Mouse (Mus musculus): ENCODE data around the gene Ptpn14. TPM values are rescaled to one million over a fixed set of nuclear protein-coding genes. Genes with fewer than 3 reads are reported as not detected.

The Ptpn14 gene
- polyA plus RNA-seq, 1 experiment = 0.50 TPM

DNA sequence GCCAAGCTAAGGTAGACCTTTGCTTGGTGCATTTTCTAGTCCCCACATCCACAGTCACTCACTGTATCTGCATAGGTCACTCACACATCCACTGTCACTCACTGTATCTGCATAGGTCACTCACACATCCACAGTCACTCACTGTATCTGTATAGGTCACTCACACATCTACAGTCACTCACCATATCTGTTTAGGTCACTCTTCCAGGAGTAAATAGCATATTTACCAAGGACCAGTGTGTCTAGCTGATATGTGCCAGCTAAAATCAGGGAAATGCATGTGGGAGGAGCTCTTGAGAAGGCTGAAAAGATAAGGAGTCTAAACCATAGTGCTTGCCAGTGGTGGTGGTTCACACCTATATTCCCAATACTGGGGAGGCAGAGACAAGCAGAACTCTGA lies 32.7 kb upstream of the Ptpn14 start:
- Histone ChIP-seq H3K27ac (ENCODE audit: insufficient read depth, low read depth, low read length) (no peak overlapping the region), H3K4me1 (ENCODE audit: control insufficient read depth, insufficient read depth, low read length) (no peaks in the 10 kb centered on the region), H3K4me3 (ENCODE audit: insufficient read depth, low read length) (no peak overlapping the region)
- no peak for TF ChIP-seq CTCF (IDR thresholded peaks at IDR 0.05; ENCODE audit: low read depth, low read length)
- no peak for TF ChIP-seq POLR2A (IDR thresholded peaks at IDR 0.05; ENCODE audit: borderline replicate concordance, low read depth, low read length)

GRCm38 (mm10) chr1:189698416-189698815 lies 29.7 kb upstream of the Ptpn14 start:
- TF ChIP-seq CTCF (IDR thresholded peaks at IDR 0.05; ENCODE audit: low read depth, low read length) (no peak), POLR2A (IDR thresholded peaks at IDR 0.05; ENCODE audit: borderline replicate concordance, low read depth, low read length) (no peak)
- H3K4me3 ChIP-seq (ENCODE audit: insufficient read depth, low read length) = no peak overlapping the region
- H3K27ac ChIP-seq (ENCODE audit: insufficient read depth, low read depth, low read length) = no peak overlapping the region
- no peaks in the 10 kb centered on the region for H3K4me1 ChIP-seq (ENCODE audit: control insufficient read depth, insufficient read depth, low read length)

- TF ChIP-seq CTCF (IDR thresholded peaks at IDR 0.05; ENCODE audit: low read depth, low read length) (no peak), POLR2A (IDR thresholded peaks at IDR 0.05; ENCODE audit: borderline replicate concordance, low read depth, low read length) (no peak)
- H3K4me3 ChIP-seq (ENCODE audit: insufficient read depth, low read length) = no peak overlapping the region
- no peak overlapping the region for H3K27ac ChIP-seq (ENCODE audit: insufficient read depth, low read depth, low read length)
- no peaks in the 10 kb centered on the region for H3K4me1 ChIP-seq (ENCODE audit: control insufficient read depth, insufficient read depth, low read length)
Measured at GRCm38 (mm10) chr1:189700186-189700585, 27.9 kb upstream of the Ptpn14 start.

- TF ChIP-seq POLR2A (IDR thresholded peaks at IDR 0.05; ENCODE audit: borderline replicate concordance, low read depth, low read length) = no peak
- TF ChIP-seq CTCF (IDR thresholded peaks at IDR 0.05; ENCODE audit: low read depth, low read length) = peak; percentile 58
- H3K4me1 ChIP-seq (ENCODE audit: control insufficient read depth, insufficient read depth, low read length) = no peaks in the 10 kb centered on the region
- H3K27ac ChIP-seq (ENCODE audit: insufficient read depth, low read depth, low read length) = no peak overlapping the region
- no peak overlapping the region for H3K4me3 ChIP-seq (ENCODE audit: insufficient read depth, low read length)
Measured at GRCm38 (mm10) chr1:189700990-189701389, 27.1 kb upstream of the Ptpn14 start.

- no peak for TF ChIP-seq CTCF (IDR thresholded peaks at IDR 0.05; ENCODE audit: low read depth, low read length)
- no peak for TF ChIP-seq POLR2A (IDR thresholded peaks at IDR 0.05; ENCODE audit: borderline replicate concordance, low read depth, low read length)
- H3K4me1 ChIP-seq (ENCODE audit: control insufficient read depth, insufficient read depth, low read length) = peaks cover 7% of the 10 kb centered on the region; the same call in 1 of the 2 replicates
- no peak overlapping the region for H3K27ac ChIP-seq (ENCODE audit: insufficient read depth, low read depth, low read length)
- H3K4me3 ChIP-seq (ENCODE audit: insufficient read depth, low read length) = no peak overlapping the region
Measured at GRCm38 (mm10) chr1:189703156-189703555, 24.9 kb upstream of the Ptpn14 start.

GRCm38 (mm10) chr1:189703591-189703990 lies 24.5 kb upstream of the Ptpn14 start:
- Histone ChIP-seq H3K4me1 (ENCODE audit: control insufficient read depth, insufficient read depth, low read length) (peaks cover 7% of the 10 kb centered on the region; the same call in 1 of the 2 replicates), H3K27ac (ENCODE audit: insufficient read depth, low read depth, low read length) (no peak overlapping the region), H3K4me3 (ENCODE audit: insufficient read depth, low read length) (no peak overlapping the region)
- TF ChIP-seq CTCF (IDR thresholded peaks at IDR 0.05; ENCODE audit: low read depth, low read length) (no peak), POLR2A (IDR thresholded peaks at IDR 0.05; ENCODE audit: borderline replicate concordance, low read depth, low read length) (no peak)

DNA sequence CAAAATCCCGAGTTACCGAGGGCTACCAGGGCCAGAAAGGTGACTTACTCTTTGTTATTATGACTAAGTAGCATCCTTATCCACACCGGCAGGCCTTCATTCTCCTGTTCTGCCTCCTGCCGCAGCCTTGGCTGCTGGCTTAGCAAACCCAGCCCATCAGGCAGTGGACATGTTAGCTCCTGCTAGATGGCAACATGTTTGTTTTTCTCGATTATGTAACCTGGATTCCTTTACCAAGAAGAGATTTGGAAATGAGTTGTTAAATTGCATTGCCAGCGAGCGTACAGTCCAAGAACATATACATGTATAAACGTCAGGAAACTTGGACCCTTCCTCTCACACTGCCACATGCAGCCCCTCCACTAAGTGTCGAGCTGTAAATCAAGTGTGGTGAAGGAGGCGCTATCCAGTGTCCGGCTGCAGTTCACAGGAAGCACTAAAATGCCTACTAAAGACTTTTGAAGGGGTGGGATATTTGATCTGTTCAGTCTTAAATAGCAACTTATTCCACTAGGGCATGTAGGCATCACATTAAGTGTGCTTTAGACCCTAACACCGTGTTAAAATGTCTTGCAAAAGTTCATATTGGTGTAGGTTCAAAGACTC lies 21.9 kb upstream of the Ptpn14 start:
- no peak for TF ChIP-seq CTCF (IDR thresholded peaks at IDR 0.05; ENCODE audit: low read depth, low read length)
- no peak for TF ChIP-seq POLR2A (IDR thresholded peaks at IDR 0.05; ENCODE audit: borderline replicate concordance, low read depth, low read length)
- Histone ChIP-seq H3K4me3 (ENCODE audit: insufficient read depth, low read length) (no peak overlapping the region), H3K27ac (ENCODE audit: insufficient read depth, low read depth, low read length) (no peak overlapping the region), H3K4me1 (ENCODE audit: control insufficient read depth, insufficient read depth, low read length) (peaks cover 7% of the 10 kb centered on the region; the same call in 1 of the 2 replicates)

DNA sequence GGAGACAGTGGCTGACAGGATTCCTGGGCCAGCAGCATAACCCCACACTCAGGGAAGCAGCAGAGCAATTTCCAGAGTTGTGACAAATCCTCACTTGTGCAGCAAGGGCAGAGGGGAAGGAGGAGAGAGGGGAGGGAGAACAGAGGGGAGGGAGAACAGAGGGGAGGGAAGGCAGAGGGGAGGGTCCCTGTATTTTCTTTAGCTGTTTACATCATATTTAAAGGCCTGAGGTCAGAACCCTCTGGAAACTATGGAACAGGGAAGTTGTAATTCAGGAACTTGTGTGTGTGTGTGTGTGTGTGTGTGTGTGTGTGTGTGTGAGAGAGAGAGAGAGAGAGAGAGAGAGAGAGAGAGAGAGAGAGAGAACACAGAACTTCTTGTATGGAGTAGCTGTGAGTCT lies 21.1 kb upstream of the Ptpn14 start:
- Histone ChIP-seq H3K27ac (ENCODE audit: insufficient read depth, low read depth, low read length) (no peak overlapping the region), H3K4me1 (ENCODE audit: control insufficient read depth, insufficient read depth, low read length) (peaks cover 7% of the 10 kb centered on the region; the same call in 1 of the 2 replicates), H3K4me3 (ENCODE audit: insufficient read depth, low read length) (no peak overlapping the region)
- no peak for TF ChIP-seq POLR2A (IDR thresholded peaks at IDR 0.05; ENCODE audit: borderline replicate concordance, low read depth, low read length)
- TF ChIP-seq CTCF (IDR thresholded peaks at IDR 0.05; ENCODE audit: low read depth, low read length) = no peak

DNA sequence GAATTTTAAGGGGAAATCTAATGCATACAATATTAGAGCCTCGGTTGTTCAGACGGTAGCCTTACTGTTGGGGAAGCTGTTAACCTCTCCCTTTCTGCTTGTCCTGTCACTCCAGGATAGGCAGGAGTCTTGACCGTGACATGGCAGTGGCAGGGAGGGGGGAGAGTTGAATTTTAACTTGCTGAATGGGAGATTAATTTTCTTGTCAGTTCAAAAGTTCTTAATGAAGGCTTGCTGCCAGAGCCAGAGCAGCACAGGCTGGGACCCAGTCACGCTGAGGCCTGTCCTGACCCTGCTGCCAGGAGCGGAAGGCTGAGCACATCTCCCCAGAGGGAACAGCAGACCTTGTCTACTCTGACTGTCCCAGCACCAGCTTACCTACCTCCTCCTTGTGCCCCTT lies 20.6 kb upstream of the Ptpn14 start:
- H3K4me3 ChIP-seq (ENCODE audit: insufficient read depth, low read length) = no peak overlapping the region
- peaks cover 7% of the 10 kb centered on the region; the same call in 1 of the 2 replicates for H3K4me1 ChIP-seq (ENCODE audit: control insufficient read depth, insufficient read depth, low read length)
- H3K27ac ChIP-seq (ENCODE audit: insufficient read depth, low read depth, low read length) = no peak overlapping the region
- TF ChIP-seq CTCF (IDR thresholded peaks at IDR 0.05; ENCODE audit: low read depth, low read length) (no peak), POLR2A (IDR thresholded peaks at IDR 0.05; ENCODE audit: borderline replicate concordance, low read depth, low read length) (no peak)

DNA sequence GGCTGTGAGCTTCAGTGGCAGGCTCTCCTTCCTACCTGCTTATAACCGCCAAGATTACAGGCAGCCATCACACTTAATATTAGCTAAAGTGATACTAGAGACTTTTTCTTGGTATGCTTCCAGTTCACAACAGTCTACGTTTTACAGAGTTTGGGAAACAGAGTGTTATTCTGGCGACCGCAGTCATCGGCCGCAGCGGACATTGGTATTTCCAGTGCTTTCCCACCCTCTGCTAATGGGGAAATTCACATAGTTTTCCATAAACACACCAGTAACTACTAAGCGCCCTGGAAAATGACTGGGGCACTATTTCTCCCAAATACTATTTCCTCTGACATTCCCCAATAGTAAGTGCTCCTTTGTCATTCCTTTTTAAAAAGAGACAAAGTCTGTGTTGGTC lies 19.1 kb upstream of the Ptpn14 start:
- TF ChIP-seq POLR2A (IDR thresholded peaks at IDR 0.05; ENCODE audit: borderline replicate concordance, low read depth, low read length) = no peak
- no peak for TF ChIP-seq CTCF (IDR thresholded peaks at IDR 0.05; ENCODE audit: low read depth, low read length)
- H3K4me1 ChIP-seq (ENCODE audit: control insufficient read depth, insufficient read depth, low read length) = peaks cover 7% of the 10 kb centered on the region; the same call in 1 of the 2 replicates
- H3K4me3 ChIP-seq (ENCODE audit: insufficient read depth, low read length) = no peak overlapping the region
- no peak overlapping the region for H3K27ac ChIP-seq (ENCODE audit: insufficient read depth, low read depth, low read length)

Data from bone marrow macrophage, adult 2 months (primary cell).